Mouse (Mus musculus): ENCODE data around the gene Tada2a.

The Tada2a gene

DNA sequence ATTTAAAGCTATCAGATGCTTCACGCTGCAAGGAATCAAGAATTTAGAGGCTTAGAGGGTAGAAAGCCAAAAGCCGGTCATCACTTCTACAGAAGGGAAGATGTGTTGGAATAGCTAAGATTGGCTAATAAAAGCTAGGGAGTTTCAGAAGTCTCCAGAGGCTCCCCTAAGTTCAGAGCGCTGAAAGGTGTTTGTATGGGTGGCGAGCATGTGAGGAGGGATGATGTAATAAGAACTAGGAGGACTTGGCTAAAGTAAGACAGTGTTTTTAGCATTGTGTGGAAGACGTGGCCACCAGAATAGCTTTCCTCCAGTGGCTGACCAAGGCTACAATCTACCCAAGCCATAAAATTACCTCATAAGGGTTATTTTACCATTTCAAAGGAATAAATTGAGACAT is 15.8 kb downstream of the Tada2a start:
- no peak for DNase-seq (ENCODE audit: low spot score)

DNA sequence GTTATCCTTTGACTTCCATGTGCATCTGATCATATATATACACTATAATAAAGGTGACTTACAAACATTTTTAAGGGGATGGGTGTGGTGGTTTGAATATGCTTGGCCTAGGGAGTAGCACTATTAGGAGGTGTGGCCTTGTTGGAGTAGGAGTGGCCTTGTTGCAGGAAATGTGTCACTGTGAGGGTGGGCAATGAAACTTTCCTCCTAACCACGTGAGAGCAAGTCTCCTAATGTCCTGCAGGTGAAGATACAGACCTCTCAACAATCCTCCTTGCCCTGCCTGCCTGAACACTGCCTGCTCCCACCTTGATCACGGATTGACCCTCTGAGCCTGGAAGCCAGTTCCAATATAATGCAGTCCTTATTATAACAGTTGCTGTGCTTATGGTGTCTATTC is 22.3 kb downstream of the Tada2a start:
- DNase-seq (ENCODE audit: low spot score): no peak

DNA sequence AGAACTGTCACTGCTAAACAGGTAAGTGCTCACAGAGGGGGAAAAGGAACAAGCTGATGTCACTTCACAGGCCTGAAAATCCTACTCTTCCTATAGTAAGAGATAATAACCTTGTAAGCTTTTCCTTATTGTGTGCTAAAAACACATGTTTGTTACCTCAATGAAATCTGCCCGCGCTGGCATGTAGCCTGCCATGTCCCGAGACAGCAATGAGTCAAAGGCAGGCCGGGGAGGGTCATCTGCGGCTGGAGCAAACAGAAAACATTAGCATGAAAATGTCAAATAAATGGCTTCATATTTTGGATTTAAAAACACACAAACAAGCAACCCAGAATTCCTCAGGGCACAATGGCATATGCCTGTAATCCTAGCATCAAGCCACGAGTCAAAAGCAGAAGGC is 25.4 kb downstream of the Tada2a start:
- no peak for DNase-seq (ENCODE audit: low spot score)

DNA sequence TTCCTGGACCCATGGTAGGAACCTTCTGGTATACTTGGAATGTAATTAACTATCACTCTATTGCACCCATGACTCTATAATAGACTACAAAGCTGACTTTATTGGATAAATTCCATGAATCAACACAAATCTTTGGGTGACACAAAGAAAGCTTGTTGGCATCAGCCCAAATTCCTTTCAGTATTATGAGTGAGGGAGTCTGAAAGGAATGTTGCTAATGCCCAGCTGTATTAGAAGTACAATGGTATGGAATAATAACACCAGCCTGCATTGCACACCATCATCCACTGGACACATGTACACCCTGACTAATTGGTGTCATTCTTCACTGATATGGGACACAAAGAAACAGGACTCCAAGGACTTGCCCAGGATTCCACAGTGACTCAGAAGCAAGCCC is 28.2 kb downstream of the Tada2a start:
- DNase-seq (ENCODE audit: low spot score): no peak

DNA sequence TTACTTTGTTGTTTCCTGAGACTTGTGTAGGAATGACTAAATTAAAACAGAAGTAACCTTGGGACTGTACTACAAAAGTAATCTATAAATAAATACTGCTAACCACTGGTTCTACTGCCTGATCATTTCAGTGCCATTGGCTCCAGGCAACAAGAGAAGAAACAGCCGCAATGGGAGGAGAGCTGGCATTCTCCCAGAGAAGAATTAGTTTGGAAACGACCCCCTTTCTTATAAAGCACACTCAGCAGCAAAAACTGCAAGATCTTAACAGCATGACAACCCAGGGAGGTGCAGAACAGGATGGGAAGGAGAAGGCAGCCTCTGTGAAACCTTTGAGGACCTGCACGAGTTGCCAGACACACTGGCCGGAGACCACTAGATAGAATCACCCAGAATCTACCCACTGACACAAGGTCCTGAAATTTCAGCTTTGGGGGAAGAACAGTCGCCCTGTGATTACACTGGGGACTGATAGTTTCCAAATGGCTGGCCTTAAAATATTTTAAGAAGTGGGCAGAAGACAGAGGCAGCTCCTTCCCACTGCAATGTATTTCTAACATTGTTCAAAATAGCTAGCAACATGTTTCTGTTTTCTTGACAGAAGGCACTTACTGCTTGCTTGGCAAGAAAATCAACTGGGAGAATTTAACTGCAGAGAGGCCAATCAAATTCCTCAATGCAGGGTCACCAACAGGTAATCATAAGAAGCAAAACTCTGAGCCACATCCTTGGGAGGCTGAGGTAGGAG is 32.0 kb downstream of the Tada2a start:
- DNase-seq (ENCODE audit: low spot score): no peak

DNA sequence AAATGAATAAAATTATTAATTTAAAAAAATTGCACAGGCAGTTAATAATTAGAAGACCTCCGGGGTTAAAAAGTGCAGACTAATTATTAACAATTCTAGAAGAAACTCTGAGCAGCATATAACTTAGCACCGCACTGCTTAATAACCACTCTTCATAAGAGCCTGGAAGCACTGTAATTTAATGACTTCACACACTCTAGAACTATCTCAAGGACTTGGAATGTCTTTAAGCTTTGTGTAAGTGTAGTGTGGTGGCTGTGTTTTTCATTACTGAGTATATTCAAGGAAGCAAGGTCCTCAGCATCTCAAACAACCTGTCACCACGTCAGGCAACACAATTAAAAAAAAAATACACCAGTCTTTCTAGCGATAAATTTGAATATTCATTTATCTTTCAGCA is 34.3 kb downstream of the Tada2a start:
- DNase-seq (ENCODE audit: low spot score): no peak

DNA sequence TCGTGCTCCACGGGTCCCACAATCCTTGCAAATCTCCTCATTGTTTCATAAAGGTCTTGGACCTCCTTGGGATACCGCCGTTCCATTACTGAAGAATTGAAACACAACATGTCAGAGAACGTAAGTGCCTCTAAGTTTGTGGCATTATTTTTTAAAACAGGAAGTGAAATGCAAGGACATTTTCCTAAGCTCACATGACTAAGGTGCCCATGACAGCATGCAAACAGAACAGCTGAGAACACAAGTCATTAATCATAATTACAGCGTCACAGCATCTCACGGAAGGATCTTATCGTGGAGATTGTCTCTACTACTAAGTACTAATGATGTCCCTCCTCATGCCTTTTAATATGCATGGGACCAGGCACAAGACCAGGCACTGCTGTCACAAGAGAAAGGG is 38.8 kb downstream of the Tada2a start:
- DNase-seq (ENCODE audit: low spot score): no peak

DNA sequence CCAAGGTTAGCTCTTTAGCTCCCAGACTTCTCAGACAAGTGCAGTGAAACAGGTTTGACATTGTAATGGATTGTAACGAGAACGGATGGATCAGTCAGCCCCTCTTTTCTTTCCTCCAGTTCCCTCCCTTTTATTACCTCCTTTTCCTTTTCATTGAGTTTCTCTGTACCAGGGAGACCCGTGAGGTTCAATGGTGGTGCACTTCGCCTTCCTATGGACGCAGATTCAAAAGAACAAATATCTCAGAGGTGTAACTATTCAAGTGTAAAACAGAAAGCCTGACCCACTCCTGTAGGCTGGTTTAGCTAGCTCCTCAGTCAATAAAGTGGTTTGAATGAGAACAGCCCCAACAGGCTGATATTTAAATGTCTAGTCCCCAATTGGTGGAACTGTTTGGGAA is 47.5 kb downstream of the Tada2a start:
- no peak for DNase-seq (ENCODE audit: low spot score)

DNA sequence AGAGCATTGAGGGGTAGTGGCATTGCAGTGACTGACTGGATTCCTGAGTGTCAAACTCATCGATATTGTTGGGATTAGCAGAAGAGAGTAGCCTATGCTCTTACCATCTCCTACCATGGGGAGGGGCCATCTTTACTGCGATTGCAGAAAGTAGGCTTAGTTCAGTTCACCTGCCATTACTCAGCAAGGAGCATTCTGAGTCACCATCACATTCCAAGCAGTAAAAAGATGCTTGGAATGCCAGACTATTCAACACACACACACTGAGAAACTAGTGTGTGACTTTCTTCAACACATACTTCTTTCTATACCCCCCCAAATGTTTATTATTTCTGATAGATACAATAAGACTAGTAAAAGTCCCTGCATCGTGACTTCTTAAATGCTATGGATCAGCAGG is 49.1 kb downstream of the Tada2a start:
- DNase-seq (ENCODE audit: low spot score): no peak

DNA sequence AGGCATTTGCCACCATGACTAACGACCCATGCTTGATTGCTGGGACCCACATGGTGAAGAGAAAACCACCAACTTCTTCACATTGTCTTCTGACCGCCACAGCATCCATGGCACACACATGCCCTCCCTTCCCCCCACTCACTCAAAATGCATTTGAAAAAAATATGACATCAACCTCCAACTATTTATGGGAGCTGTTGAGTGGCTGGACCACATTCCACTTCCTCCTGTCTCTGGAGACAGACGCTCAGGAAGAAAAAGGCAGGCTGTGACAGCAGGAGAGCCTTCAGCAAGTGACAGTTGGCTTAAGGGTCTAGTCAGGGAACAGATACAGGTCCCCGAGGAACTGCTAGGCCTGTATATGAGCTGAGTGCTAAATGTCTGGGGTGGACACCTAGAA is 49.5 kb downstream of the Tada2a start:
- DNase-seq (ENCODE audit: low spot score): no peak

DNA sequence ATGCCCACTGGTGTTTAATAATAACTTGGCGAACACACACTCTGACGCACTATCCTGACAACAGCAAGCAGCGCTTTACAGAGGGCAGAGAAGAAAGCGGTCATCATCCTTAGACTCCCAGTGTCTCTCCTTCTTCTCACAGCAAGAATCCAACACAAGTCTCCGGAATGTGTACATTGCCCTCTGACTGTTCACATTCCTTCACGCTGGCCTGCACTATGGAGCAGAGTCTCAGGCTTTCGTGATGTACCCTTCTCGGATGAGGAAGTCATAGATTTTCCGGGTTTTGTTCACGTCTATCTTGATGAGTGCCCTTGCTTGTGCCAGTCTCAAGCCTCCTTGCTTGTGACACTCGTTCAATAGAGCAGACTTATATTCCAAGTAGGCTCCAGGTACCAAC is 50.0 kb downstream of the Tada2a start:
- no peak for DNase-seq (ENCODE audit: low spot score)

DNA sequence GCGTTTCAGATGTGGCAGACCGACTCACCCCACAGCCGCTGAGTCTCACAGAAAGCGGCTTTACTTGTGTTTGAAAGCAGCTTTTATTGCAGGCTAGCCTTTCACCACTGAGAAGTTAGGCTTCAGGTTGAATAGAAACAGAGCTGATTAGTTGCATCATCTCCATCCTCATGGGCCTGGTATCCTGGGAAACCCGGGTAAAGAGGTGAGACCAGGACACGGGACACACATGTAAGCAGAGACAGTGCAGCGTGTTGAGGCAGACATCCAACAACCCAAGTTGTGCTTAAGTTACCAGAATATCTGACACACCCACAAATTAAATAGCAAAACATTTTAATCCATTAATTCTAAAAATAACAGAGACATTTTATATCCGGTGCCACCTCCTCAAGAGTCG is 50.8 kb downstream of the Tada2a start:
- DNase-seq (ENCODE audit: low spot score): no peak

DNA sequence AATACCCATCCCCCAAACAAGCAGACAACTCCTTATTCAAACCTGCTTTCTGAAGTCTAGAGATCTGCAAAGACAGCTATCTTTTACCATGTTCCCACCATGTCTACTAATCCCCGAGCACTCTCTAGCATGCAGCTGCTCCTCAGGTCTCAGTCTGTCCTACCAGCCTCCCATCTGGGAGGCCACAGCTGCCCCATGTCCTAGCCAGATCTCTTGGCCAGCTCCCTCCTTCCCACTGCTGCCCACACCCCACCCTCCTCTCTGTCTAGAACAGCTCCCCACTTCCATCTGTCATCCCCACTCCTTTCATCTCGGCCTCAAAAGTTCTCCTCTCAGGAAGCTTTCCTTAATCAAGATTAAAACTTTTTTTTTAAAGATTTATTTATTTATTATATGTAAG is 52.4 kb downstream of the Tada2a start:
- no peak for DNase-seq (ENCODE audit: low spot score)

DNA sequence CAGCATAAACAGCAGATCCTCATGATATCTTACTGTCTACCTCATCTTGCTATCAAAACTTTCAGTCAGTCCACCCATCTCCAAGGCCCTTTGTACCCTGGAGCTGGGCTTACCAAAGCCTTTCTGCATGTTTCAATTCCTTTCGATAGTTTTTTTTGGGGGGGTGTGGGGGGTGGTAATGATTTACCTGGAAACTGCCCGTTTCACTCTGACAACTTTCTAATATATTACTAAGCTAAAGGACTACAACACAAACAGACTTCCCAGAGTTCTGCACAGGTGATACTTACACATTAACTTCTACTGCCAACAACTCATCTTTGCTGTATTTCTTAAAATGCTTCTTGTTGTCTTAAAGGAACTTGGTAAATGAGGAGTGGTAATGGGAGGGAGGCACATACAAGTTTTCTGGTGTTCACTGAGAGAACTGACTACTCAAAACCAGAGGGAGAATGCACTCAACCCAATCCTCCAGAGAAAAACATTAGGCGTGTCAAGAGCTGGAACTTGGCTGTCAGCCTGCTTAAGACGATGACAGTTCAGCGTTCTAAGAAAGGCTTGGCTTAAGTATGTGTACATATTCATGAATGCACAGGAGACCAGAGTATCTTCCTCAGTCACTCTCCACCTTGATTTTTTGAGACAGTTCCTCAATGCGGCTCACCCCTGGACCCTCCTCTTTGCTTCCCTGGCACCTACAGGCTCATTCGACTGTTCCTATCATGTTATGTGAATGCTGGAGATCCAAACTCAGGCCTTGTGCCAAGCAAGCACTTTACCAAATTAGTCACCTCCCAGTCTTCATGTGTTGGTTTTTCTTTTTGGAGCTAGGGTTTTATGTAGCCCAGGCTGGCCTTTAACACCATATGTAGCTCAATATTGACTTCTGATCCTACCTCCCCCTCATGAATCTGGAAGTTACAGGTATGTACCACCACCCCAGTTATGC is 55.3 kb downstream of the Tada2a start:
- no peak for DNase-seq (ENCODE audit: low spot score)

DNA sequence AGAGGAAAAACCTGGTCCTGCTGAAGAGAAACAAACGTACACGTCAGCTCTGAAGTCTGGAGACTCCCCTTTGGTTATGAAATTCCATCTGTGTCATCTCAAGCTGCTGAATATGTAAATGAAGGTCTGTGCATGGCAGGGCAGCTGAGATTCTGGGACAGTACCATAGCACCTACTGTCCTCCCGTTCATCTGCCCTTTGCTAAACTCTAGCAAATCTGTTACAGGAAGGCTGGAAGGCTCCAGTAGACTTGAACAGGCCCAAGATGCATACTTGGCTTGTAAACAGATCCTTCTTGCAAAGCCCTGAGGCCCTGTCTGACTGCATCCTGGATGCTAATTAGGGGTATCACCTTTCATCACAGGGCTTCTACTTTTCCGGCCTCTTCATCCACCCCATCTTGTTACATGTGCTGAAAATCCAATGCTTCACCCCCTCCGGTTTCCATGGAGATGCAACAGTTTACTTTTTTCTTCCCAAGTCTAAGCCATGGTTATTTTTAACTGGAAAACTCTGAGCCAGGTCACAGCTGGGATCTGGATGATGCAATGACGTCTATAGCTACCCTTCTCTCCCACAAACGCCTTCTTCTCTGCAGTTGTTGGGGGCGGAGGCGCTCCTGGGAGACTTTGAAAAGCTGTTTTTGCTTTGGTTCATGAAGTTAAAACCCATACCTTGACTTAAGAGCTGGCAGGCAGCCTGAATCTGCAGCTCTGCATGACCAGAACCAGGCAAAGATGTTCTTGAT is 56.3 kb downstream of the Tada2a start:
- peak; percentile 51 for DNase-seq (ENCODE audit: low spot score)

DNA sequence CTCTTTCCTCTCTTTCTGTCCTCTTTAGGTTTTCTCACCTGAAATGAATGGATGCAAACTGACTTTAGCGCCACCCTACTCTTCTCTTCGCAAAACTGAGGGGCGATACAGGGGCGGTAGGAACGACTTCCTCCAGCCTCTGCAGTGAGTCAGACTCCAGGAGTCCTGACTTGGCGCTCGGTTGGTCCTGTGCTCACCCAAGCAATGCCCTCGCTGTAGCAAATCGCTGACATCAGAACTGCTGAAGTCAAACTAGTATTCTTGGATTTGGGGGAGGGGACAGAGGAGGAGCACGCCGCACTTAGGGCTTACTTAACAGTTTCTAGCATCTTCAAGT is 60.4 kb downstream of the Tada2a start, which contains the start of gene Dusp14:
Gene Dusp14, minus strand, starts transcription at position 228 of the 337 bp plus-strand sequence.
- DNase-seq (ENCODE audit: low spot score): no peak

DNA sequence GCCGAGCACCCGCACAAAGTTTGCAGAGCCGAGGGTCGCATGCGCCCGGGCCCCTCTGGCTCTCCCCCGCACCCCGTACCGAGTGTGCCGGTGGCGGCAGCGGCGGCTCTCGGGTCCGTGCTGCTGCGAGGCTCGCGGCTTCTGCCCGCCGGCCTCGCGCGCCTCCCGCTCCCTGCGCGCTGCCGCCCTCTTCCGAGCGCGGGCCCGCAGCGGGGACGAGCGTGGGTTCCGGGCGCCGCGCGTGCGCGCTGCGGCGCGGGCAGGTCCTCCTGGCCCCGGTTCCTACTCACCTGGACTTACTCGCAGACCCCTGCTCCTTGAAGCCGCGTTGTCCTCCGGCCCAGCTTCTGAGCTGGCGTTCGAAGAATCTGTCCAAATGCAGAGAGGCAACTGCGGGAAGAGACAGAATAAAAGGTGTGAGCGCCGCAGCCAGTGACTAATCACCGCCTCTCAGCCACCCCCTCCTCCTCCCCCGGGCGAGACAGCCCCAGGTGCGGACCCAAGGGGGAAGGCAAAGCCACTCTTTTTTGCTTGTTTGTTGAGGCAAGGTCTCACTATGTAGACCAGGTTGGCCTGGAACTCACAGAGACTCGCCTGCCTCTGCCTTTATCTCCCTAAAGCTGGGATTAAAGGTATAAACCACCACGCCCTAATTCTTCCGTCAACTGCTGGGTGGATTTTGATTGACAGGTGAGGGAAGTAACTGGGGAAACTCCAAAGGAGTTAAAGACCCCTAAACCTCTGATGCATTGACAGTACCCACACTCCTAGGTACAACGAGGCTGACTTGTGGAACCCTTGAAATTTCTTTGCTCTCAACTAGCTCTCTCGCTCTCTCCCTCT is 61.0 kb downstream of the Tada2a start:
- peak; percentile 43 for DNase-seq (ENCODE audit: low spot score)

DNA sequence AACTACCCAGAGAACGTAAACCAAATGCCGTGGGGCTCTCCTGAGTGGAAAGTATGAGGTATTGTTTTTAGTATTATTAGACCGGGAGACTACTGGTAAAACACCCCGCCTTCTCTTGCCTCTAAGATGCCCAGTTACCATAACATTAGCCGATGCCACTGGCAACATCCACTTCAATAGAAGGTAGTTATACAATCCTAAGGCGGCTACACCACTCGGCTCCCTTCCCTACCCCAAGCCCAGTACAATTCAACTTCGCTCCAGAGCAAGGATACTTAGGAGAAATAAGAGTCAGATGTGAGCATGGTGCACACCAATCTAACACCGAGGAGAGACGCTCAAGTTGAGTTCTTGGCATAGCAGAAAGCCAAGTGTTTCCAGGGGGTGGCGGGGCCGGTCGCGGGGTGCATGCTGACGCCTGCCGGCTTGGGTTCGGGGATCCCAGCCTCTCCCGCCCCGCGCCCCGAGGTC is 61.6 kb downstream of the Tada2a start:
- no peak for DNase-seq (ENCODE audit: low spot score)

DNA sequence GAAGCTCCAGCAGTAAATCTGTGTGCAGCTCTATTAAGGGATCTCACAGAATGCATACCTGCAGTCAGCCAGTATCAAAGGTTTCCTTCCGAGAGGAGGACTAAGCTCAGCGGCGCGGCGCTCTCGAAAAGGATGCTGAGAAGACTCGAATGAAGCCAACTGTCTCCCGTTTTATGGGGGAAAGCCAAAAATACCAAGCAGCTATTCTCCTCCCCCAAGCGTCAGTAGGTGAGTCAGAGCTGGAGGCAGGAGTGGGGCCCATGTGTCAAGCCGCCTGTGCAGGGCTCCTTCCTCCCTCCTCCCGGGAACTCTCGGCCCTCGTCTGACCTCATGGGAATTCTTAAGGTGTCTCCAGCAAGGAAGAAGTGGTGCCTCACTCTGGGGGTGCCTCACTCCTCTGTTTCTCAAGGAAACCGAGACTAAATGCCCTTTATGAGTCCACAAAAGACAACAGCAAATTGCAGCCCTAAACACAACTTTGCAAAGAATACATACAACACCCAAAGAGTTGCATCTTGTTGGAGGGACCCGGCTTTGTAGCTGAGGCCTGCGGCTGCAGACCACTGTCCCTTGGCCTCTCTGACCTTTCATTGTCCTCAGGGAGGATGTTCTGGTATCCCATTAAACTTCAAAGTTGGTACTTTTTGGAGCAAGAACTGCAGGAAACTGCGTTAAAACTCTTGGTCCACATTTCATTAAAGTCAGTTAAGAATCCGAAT is 62.3 kb downstream of the Tada2a start:
- DNase-seq (ENCODE audit: low spot score): peak; percentile 54

DNA sequence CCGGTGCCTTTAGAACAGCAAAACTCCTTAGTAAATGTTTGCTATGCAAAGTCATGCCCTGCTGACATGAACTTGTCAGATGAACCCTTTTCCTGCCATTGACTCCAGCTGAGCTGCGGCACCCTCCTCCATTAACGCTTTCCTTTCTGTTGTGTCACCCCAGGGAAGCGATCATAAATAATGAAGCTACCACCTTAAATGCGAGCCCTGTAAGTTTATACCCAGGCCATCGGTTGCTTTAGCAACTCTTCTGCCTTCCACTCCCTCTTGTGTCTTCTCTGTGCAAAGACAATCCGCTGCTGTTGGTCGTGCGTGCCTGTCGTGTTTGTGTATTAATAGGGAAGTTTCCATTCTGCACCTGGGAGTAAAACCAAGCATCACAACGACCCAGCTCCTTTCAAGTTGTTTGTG is 63.3 kb downstream of the Tada2a start:
- peak; percentile 41 for DNase-seq (ENCODE audit: low spot score)

DNA sequence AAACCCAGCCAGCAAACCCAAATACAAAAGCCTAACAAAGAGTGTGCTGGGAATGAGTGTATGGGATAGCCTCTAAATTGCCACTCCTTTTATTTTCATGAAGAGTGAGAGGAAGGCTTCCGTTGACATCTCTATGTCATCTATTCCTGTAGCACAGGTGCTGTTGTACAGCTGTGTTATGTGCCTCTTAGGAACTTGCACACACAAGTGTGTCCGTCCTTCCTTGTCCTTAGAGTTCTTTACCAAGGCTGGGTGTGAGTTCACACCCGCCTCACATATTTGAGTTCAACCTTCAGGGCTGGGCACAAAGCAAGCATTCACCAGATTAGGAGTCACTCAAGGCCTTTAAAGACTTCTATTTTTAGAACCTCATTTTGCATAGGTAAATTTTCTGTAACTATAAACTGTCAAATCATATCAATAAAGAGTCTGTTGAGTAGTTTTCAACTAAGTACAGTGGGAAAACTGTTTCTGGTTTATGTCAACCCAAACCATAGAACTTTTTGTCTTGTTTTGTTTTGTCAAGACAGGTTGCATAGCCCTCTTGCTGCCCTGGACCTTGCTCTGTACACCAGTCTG is 65.7 kb downstream of the Tada2a start:
- no peak for DNase-seq (ENCODE audit: low spot score)

Measured in layer of hippocampus, adult 11-12 months (tissue).